Mouse (Mus musculus) yolk sac, embryonic 10.5 days (tissue): Measurements from ENCODE around the gene Apol6.
"Not testable (repeated sequence)": the region's sequence is repeated elsewhere in the genome, so short reads cannot be mapped to it uniquely, and the experiment has no call there.

ENCODE experiments used
- DNase-seq: peaks from one replicate; pipeline ENCODE4 v3.0.0-alpha.2; 2017; ENCODE audit warnings: low spot score

The Apol6 gene

GRCm38 (mm10) chr15:77031271-77031670 lies 13.3 kb upstream of the Apol6 start:
- no peak for DNase-seq

- no peak for DNase-seq
These were observed 10.0 kb upstream of the Apol6 start for GRCm38 (mm10) chr15:77034526-77034925.

DNA sequence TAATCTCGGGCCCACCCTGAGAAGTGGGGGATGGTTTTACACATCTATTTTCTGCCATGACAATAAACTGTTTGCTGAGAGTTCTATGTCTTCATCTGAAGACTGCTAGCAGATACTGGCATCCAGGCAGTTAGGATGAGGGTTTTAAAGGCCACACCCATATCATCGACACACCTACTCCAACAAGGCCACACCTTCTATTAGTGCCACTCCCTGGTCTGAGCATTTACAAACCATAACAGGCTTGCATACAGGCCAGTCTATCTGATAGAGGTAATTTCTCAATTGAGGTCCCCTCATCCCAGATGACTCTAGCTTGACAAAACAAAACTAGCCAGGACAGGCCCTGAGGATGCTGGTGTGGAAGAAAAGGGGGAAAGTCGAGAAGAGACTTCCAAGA lies 8.9 kb upstream of the Apol6 start:
- no peak for DNase-seq

DNA sequence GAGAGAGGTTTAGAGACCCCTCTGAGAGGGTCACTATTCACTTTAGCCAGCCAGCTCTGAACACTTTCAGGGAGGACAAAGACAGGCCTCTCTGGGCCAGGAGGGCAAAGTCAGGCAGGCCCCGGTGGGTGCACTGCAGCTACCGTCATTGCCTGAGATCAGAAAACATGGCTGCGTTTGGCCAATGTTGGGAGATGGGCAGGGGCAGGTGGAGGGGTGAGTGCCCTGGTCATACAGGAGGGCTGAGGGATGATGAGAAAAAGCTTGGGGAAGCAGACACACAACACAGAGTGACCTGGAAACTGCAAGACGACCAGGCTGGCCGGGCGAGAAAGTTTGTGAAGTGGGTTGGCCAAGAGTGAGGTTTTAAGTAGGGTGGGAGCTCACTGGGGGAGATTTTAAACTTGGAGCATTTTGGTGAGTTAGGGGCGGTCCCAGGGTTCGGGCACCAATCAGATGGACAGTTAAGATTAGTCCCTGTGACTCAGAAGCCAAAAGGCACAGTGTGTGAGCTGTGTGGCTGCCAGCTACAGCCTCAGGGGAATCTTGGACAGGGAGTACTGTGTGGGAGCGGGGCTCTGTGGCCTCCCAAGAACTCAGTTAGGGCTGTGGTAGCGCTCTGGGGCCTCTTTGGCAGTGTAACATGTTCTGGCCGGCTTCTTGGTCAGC lies 8.1 kb upstream of the Apol6 start:
- no peak for DNase-seq

DNA sequence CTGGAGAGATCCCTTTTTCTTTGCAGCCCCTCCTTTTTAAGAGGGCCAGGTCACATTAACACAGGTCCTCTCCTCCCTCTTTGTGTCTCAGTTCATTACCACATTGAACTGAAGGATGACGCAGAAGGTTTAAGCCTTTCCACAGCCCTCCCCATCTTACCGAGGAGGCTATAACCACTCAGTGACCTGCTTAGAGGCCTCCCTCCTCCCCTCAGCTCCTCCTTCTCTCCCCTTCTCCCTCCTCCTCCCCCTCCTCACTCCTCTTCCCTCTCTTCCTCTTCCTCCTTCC lies 7.6 kb upstream of the Apol6 start:
- no peak for DNase-seq

- DNase-seq = peak; percentile 71
These were observed 7.0 kb upstream of the Apol6 start for GRCm38 (mm10) chr15:77037278-77038161.

- DNase-seq = peak; percentile 18
These were observed 5.3 kb upstream of the Apol6 start for GRCm38 (mm10) chr15:77039211-77039700.

GRCm38 (mm10) chr15:77040784-77041183 lies 3.7 kb upstream of the Apol6 start:
- no peak for DNase-seq

DNA sequence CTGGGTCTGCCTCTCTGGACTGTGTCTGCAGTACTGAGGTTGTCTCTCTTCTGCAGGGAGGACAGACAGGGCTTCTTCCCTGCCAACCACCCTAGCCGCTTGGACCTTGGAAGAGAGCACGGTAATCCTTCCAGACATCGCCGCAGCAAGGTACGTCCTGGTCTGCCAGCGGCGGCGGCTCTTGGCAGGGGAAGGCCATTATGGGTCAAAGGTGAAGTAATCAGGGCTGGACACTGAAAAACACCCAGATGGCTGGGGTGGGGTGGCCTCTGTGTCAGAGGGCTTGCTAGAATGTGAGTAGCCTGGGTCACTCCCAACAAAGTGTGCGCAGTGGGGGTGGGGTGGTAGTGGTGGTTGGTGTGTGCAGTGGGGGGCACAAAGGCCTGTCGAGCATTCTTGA lies 1.1 kb downstream of the Apol6 start:
- peak; percentile 53 for DNase-seq

DNA sequence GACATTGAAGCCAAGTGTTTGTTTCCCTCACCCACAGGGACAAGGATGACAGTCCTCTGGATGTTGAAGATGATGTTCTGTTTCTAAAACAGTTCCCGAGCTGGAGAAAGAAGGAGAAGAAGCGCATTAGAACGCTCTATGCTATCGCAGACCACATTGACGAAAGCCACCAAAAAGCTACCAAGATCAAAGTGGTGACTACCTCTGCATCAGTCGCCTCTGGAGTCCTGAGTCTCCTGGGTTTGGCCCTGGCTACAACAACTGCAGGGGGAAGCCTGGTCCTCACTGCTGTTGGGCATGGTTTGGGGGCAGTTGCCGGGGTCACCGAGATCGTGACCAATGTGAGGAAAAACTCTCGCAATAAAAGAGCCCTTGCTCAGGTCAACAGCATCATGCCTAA lies 6.0 kb downstream of the Apol6 start, which contains the start of gene Mb:
TSS of gene Mb (minus strand) at position 101 of the 400 bp plus-strand sequence.
- no peak for DNase-seq

- no peak for DNase-seq
These were observed 7.6 kb downstream of the Apol6 start for GRCm38 (mm10) chr15:77052176-77052575.

GRCm38 (mm10) chr15:77053021-77053420 lies 8.5 kb downstream of the Apol6 start:
- no peak for DNase-seq

DNA sequence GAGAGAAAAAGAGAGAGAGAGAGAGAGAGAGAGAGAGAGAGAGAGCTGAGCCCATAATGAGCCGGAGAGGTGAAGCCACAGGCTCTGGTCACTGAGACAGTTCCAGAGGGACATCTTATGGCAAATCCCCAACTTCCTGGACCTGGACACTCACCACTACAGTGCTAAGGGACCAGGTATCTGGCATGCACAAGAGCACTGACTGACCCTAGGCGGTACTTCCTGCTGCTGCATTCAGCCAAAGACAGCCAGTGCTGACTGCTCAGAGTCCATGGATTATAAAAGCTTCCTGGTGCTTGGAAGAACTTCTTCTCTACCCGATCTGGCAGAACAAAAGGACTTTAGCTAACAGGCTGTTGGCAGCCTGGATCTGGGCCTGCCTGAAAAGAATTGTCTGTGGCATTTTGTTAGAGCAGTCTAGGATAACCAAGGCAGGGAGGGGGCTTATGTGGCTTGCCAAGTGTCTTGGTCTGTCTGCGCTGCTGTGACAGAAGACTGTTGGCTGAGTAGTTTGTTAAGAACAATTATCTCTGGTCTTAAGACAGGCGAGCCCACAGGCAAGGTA lies 10.2 kb downstream of the Apol6 start:
- DNase-seq = no peak

- peak; percentile 30 for DNase-seq
These were observed 11.7 kb downstream of the Apol6 start for GRCm38 (mm10) chr15:77056001-77056790.

DNA sequence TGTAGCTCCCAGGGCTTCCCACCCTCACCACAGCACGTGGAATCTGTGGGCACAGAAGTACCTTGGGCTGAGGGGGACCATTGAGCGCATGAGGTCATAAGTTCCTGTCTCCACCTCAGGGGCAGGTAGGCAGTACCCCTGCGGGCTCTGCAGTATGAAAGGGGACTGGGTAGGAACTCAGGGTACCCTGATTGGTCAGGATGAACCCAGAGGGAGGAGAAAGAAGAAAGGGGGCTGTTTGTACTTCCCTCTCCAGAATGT lies 12.2 kb downstream of the Apol6 start:
- no peak for DNase-seq

GRCm38 (mm10) chr15:77058566-77058965 lies 14.0 kb downstream of the Apol6 start:
- DNase-seq = peak; percentile 57

- DNase-seq = not testable (repeated sequence)
These were observed 14.9 kb downstream of the Apol6 start for GRCm38 (mm10) chr15:77059416-77059815.

DNA sequence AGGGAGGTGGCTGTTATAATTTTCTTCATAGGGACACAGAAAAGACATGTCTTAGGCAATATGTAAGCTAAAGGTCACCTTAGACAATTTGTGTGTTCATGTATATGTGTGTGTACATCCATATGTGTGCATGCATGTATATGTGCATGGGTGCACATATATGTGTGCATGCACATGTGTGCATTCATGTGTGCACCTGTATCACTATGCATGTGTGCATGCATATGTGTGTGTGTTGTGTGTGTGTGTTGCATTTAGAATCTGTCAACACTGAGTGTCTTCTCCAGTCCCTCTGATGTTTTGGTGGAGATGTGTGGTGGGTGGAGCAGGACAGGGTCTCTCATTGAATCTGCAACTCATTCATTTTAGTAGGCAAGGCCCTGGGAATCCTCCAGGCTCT lies 18.2 kb downstream of the Apol6 start:
- DNase-seq = no peak

- DNase-seq = no peak
These were observed 20.8 kb downstream of the Apol6 start for GRCm38 (mm10) chr15:77065259-77065852.

DNA sequence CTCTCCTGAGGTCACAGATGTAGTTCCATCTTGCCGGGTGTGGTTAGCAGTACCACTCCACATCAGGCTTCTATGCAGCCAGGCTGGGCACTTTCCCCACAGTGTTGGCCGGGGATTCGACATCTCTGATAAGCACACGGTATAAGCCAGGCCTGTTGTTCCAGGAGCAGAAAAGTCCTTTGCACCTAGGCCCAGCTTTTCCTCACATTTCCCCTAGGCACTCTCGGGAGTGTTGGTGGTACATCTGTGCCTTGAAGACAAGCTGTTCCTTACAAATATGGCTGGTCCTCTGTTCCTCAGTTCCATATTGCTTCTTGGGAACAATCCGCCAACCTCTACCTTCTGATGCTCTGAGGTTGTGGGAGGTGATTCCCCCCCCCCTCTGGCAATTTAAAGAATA lies 21.7 kb downstream of the Apol6 start:
- no peak for DNase-seq

- no peak for DNase-seq
These were observed 23.9 kb downstream of the Apol6 start for GRCm38 (mm10) chr15:77068439-77068861.

DNA sequence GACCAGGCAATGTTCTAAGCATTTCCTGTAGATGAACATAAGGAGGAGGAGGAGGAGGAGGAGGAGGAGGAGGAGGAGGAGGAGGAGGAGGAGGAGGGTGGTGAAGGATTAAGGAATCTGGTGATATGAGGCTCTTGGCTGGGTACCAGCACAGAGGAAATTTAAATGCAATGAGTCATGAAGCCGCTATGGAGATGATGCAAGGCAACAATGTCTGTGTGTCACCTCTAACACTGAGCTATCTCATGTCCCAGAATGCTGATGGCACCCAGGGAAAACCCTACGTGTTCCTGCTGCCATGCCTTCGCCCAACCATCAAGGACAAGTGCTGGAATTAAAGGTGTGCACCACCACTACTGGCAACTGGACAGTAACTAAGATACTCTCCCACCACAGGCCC lies 24.5 kb downstream of the Apol6 start:
- no peak for DNase-seq
